Mouse (Mus musculus) thymus, postnatal 25 days (tissue): Measurements from ENCODE around the gene Trit1.
A peak's percentile ranks its signal among the peaks of the same experiment; 100 is the strongest.
"Not testable (repeated sequence)": the region's sequence is repeated elsewhere in the genome, so short reads cannot be mapped to it uniquely, and the experiment has no call there.

Source experiments
- DNase-seq: peaks from one replicate; pipeline ENCODE4 v3.0.0; 2022

The Trit1 gene

GRCm38 (mm10) chr4:122998537-122999262 is 17.7 kb upstream of the Trit1 start:
- no peak for DNase-seq

GRCm38 (mm10) chr4:122999263-122999691 is 17.1 kb upstream of the Trit1 start:
- no peak for DNase-seq

GRCm38 (mm10) chr4:123000130-123000529 is 16.3 kb upstream of the Trit1 start:
- DNase-seq, result no peak

DNA sequence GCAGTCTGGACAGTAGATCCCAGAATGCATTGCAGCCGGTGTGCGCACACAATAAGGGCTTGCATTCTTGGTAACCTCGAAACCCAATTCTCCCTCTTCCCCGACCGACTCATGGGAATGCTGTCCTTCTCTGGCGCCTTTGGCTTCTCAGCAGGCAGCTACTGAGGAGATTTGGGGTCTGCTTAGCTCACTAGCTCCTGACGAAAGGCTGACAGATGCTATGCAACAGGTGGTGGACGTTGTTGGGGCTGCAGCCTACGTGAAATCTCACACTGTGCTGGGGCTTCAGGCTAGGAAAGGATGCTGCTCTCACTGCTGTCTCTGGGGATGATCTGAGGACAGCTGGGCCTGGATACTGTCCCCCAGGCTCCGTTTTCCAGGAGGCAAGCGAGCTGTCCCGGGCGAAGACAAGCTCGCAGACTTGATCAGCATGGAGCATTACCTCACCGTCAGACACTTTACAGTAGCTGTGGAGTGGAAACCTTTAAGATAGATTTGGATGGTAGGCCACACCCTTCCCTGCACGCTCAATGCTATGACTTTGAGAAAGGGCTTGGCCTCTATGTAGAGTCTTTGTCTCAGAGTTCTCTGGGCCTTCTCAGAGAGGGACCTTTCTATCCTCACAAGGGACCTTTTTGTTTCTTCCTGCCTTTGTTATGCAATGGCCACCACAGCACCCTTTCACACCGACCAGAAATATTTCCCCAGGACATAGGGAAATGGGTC is 15.6 kb upstream of the Trit1 start:
- DNase-seq, result no peak

DNA sequence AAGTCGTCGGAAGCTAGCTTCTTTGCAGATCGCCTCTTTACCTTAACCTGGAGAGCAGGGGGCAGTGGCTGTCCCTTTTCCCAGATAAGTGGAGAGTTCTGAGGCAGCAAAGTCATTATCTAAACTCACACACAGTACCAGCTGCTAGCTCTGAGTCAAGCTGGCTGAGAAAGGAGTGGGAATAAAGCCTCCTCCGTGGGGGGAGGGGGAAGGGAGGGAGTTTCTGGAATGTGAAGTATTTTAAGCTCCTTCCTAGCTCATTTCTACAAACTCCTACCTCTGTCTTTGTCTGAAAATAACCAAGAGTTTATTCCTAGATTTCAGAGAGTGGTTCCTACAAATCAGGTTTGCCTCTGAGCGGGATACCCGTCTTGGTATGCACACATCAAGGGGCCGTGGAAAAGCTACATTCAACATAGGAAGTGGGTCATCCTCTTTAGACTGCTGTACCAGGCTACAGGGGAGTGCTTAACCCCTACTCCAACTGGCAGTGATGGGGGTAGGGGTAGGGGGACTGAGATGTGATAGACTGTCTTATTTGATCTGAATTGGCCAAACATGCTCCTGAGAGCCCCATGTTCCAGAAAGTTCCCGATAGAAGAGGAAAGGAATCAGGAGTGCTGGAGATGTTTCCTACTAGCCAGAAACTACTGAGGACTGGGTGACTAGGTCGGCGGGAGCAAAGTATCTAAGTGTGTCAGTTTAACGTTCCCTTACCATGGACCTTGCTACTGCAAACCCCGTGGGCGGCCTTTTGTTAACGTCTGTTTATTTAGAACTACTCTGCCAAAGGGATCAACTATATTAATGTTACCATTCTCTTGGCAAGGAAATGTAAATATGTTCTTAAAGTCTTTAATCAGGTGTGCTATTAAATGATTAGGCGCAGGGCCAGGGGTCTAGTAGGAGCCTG is 11.1 kb upstream of the Trit1 start:
- DNase-seq, result no peak

DNA sequence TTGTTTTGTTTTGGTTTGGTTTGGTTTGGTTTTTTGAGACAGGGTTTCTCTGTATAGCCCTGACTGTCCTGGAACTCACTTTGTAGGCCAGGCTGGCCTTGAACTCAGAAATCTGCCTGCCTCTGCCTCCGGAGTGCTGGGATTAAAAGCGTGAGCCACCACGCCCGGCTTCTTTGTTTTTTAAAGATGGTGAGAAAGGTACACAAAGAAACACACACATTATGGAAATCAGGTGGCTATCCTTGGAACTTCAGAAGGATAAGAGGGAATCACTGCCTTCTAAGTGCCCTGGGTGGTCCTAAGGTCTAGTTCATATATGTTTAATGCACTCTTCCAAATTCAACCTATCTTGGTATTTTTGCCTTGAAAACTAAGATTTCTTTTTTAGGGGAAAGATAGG is 3.9 kb upstream of the Trit1 start:
- DNase-seq, result not testable (repeated sequence)

GRCm38 (mm10) chr4:123013346-123013945 is 3.0 kb upstream of the Trit1 start:
- no peak for DNase-seq

DNA sequence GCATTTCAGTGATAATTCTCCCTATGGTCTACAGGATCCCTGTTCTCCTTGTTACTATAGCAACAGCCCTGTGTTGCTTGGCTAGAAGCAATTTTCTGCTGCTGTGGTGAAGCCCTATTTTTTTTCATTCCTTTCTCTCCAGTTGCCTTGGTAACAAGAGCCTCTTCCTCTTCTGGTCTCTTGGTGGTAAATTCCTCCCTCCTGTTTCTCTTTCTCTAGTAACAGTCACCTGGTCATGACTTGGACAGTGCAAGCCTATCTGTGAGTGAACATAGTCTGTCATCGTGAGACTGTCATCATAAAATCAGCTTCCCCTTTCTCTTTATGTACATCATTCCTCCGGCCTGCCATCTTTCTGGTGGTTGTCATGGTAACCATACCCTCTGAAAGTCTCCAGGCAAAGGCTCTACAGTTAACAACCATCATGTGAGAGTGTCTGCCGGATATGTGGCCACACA is 2.4 kb upstream of the Trit1 start:
- DNase-seq, result no peak

- DNase-seq, result no peak
Observed at GRCm38 (mm10) chr4:123014501-123015282, 1.7 kb upstream of the Trit1 start.

- no peak for DNase-seq
Observed at GRCm38 (mm10) chr4:123021591-123021990, 5.2 kb downstream of the Trit1 start.

DNA sequence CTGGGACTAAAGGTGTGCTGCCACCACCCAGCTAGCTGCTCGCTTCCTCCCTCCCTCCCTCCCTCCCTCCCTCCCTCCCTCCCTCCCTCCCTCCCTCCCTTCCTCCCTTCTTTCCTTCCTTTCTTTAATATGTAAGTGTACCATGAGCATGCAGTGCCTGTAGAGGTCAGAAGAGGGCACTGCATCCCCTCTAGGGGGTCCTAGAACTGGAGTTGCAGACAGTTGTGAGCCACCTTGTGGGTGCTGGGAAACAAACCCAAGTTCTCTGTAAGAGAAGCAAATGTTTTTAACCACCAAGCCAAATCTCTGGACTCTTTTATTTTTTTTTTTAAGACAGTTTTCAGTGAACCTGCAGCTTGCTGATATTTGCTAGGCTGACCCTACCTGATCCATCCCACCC is 6.5 kb downstream of the Trit1 start:
- no peak for DNase-seq

GRCm38 (mm10) chr4:123025418-123025817 is 9.0 kb downstream of the Trit1 start:
- DNase-seq, result no peak

DNA sequence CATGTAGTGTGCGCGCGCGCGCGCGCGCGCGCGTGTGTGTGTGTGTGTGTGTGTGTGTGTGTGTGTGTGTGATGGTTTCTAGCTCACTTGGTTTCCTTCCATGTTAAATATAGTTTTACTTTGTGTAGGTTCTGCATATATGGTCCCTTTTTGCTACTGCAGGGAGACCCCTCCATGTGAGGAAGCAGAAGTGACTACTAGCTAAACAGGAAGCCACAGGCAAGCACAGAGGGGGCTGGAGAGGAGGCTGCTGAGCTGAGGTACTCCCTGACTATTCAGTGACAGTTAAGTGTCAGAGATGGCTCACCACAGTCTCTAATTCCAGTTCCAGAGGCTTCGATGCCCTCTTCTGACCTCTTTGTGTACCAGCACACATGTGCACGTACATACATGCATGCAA is 9.8 kb downstream of the Trit1 start:
- peak; percentile 17 for DNase-seq

GRCm38 (mm10) chr4:123026597-123026996 is 10.2 kb downstream of the Trit1 start:
- DNase-seq, result no peak

DNA sequence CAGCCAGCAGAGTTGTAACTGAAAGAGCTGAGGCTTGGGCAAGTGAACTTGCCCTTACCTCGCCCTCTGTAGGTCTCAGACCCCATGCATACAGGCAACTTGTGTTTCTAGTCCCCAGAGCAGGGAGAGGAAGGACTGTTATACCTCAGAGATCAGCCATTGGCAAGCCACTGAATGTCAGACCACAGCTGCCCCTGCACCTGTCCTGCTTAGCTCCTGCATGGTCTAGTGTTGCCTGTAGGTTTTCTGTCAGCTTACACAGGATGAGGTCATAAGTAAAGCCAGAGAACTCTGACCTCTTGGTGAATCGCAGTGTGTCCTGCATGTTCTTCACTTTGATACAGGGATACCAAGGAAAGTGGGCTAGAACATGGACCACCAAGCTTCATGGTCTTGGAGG is 18.4 kb downstream of the Trit1 start:
- no peak for DNase-seq

DNA sequence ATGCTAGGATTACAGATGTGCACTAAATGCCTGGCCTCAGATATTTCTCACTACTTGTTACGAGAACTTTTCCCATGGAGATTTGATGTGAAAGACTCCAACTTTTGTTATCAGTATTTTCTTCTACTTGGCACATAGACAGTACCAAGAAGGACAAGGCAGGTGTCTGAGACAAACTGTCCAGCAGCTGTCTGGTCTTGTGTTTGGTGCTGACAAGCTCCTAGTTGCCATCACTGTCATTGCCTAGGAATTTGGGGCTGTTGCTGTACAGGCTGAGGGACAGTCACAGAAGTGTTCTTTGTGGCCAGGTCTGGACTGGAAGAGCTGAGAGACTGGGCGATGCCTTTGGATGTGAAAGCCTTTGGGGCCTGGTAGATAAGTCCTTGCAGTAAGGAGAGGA is 19.2 kb downstream of the Trit1 start:
- no peak for DNase-seq

GRCm38 (mm10) chr4:123036710-123037109 is 20.3 kb downstream of the Trit1 start:
- no peak for DNase-seq

GRCm38 (mm10) chr4:123041131-123041530 is 24.7 kb downstream of the Trit1 start:
- no peak for DNase-seq

GRCm38 (mm10) chr4:123043858-123044257 is 27.5 kb downstream of the Trit1 start:
- DNase-seq, result no peak

GRCm38 (mm10) chr4:123044842-123045241 is 28.4 kb downstream of the Trit1 start:
- no peak for DNase-seq

DNA sequence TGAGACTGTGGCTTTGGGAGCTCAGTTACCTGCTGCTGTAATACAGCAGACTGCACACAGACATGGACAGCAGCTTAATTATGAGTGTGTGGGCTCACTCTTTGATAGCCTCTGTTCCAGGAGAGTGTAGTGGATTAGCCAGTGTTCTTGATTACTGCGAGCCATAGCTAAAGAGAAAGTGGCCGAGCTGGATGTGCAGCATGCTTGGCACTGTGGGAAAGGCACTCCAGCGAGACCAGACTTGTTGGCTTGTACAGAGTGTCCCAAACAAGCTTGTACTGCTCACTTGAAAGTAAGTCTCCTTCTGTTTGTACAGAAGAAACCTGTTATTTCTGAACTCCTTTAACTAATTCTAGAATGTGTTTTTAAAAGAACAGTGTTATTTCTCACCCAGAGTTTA is 29.9 kb downstream of the Trit1 start:
- DNase-seq, result no peak

GRCm38 (mm10) chr4:123050681-123051211 is 34.3 kb downstream of the Trit1 start:
- DNase-seq, result peak; percentile 31
